Mouse (Mus musculus): ENCODE results near the gene Gpatch4. TPM values are rescaled to one million over a fixed set of nuclear protein-coding genes. Genes with fewer than 3 reads are reported as not detected.

The Gpatch4 gene
- polyA plus RNA-seq, 1 experiment: 34.8 TPM

DNA sequence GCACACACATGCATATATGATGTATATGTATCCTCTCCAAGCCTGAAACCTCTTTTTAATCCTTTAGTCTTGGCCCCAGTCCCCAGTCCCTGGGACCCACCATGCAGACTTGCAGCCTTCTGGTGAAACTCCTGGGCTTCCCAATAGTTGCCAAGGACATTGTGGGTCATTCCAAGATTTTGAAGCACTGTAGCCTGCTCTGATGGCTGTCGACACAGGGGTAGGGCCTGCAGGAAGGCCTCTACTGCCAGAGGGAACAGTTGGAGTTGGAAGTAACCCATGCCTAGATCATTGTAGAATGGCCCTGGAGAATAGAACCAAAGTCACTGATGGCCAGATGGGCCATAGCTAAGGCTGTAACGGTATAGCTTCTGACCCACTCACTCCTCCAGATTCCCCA is 31.4 kb downstream of the Gpatch4 start:
- TF ChIP-seq GATA1 (IDR thresholded peaks at IDR 0.05; ENCODE audit: low read length): no peak

- TF ChIP-seq GATA1 (IDR thresholded peaks at IDR 0.05; ENCODE audit: low read length): no peak
Measured at GRCm38 (mm10) chr3:88074766-88075165, 31.9 kb downstream of the Gpatch4 start.

GRCm38 (mm10) chr3:88077441-88077840 is 34.5 kb downstream of the Gpatch4 start:
- no peak for TF ChIP-seq GATA1 (IDR thresholded peaks at IDR 0.05; ENCODE audit: low read length)

GRCm38 (mm10) chr3:88078204-88078603 is 35.3 kb downstream of the Gpatch4 start, which contains the start of gene Ttc24:
TSS of gene Ttc24 (minus strand) at chr3:88078304.
- TF ChIP-seq GATA1 (IDR thresholded peaks at IDR 0.05; ENCODE audit: low read length): no peak

- no peak for TF ChIP-seq GATA1 (IDR thresholded peaks at IDR 0.05; ENCODE audit: low read length)
Measured at GRCm38 (mm10) chr3:88081345-88082223, 38.7 kb downstream of the Gpatch4 start, which contains the start of gene Iqgap3. TSS of gene Iqgap3 (plus strand) at chr3:88081971.

DNA sequence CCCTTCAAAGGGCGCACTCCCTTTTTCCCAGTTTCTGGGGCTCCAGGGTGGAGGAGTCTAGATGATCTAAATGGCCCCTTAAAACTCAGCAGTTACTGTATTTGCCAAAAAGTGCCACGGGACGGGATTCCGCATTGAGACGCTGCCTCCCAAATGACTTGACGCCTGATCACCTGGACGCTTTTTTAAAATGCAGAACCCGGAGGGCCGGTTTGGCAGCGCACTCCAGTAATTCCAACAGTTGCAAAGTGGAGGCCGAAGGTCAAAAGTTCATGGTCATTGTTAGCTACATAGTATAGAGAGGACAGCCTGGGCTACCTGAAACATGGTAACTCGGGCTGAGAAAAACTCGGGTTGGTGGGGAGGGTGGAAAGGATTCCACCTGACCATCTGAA is 39.3 kb downstream of the Gpatch4 start:
- TF ChIP-seq GATA1 (IDR thresholded peaks at IDR 0.05; ENCODE audit: low read length): no peak

DNA sequence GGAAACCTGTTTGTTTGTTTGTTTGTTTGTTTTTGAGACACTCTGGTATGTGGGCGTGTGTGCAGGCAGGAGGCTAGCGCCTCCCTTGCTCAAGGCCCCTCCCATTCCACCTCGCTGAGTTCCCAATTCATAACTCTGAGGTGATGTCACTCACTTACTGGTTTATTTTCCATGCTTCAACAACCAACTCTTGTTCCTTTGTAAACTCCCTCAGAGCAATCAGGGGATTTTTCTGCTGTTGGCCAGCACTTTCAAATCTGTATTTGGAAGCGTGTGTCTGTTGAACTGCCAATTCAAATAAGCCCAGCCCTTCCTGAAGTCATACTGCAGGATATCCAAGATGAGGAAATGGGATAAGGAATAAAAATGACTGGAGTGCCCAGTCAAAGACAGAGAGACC is 39.8 kb downstream of the Gpatch4 start:
- no peak for TF ChIP-seq GATA1 (IDR thresholded peaks at IDR 0.05; ENCODE audit: low read length)

GRCm38 (mm10) chr3:88084001-88084400 is 41.1 kb downstream of the Gpatch4 start:
- no peak for TF ChIP-seq GATA1 (IDR thresholded peaks at IDR 0.05; ENCODE audit: low read length)

DNA sequence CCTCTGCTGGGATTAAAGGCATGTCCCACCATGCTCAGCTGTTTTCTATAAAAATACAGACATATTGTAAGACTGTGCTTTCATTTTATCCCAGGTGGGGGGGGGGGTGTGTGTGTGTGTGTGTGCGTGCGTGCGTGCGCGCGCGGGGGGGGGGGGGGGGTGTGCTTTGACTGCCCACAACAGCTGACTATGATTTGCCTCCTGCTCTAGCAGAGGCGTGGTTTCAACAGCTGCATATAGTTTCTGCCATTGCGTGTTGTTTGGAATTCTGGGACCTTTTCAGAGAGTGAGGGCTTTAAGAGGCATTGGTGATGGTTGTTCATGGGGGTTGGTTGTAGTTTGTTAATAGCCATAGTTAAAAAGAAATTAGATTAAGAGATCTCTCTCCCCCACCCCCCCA is 42.6 kb downstream of the Gpatch4 start:
- no peak for TF ChIP-seq GATA1 (IDR thresholded peaks at IDR 0.05; ENCODE audit: low read length)

DNA sequence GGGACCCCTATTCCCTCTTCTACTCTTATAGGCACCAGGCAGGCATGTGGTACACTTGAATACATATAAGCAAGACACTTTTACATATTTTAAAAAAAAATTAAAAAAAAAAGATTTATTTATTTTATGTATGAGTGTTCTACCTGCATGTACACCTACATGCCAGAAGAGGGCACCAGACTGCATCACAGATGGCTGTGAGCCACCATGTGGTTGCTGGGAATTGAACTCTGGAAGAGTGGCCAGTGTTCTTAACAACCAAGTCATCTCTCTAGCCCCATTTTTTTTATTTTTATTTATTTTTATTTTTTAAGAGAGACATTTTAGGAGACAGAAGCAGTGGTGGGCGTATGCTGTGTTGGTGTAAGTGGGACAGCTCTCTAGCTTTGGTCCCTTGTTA is 44.8 kb downstream of the Gpatch4 start:
- TF ChIP-seq GATA1 (IDR thresholded peaks at IDR 0.05; ENCODE audit: low read length): no peak

DNA sequence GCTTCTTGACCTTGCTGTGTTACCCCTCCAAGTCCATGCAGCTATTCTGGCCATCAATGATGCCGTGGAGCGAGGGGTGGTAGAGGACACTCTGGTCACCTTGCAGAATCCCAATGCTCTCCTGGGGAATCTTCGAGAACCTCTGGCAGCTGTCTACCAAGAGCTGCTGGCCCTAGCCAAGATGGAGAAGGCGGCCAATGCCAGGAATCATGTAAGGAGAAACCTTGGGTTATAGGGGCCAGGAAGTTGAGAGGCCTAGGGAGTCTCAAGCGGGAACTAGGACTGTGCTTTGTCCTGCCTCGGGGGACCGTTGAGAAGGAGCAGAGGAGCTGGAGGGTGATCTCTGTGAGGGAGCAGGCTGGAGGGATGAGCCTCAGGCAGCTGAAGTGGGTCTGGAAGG is 47.2 kb downstream of the Gpatch4 start:
- TF ChIP-seq GATA1 (IDR thresholded peaks at IDR 0.05; ENCODE audit: low read length): no peak

GRCm38 (mm10) chr3:88090616-88091015 is 47.7 kb downstream of the Gpatch4 start:
- no peak for TF ChIP-seq GATA1 (IDR thresholded peaks at IDR 0.05; ENCODE audit: low read length)

- no peak for TF ChIP-seq GATA1 (IDR thresholded peaks at IDR 0.05; ENCODE audit: low read length)
Measured at GRCm38 (mm10) chr3:88094126-88094525, 51.2 kb downstream of the Gpatch4 start.

GRCm38 (mm10) chr3:88097666-88098065 is 54.8 kb downstream of the Gpatch4 start:
- TF ChIP-seq GATA1 (IDR thresholded peaks at IDR 0.05; ENCODE audit: low read length): no peak

DNA sequence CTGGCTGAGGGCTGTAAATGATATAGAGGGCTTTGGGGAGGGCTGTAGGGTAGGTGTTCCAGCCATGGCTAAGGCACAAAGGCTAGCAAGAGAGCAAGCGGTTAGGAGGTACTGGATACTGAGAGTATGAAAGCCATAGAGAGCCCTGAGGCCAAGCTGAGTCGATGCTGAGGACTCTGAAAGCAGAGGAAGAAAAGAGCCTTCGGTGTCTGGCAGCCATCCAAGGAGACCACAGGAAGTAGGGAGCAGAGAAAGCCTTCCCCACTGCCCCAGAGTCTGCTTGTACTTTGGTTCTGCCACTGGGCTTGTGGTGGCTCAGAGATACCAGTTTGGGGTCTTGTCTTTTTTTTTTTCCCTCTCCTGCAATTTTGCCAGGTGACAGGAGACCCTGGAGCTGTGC is 57.3 kb downstream of the Gpatch4 start:
- TF ChIP-seq GATA1 (IDR thresholded peaks at IDR 0.05; ENCODE audit: low read length): no peak

- no peak for TF ChIP-seq GATA1 (IDR thresholded peaks at IDR 0.05; ENCODE audit: low read length)
Measured at GRCm38 (mm10) chr3:88101736-88102135, 58.8 kb downstream of the Gpatch4 start.

DNA sequence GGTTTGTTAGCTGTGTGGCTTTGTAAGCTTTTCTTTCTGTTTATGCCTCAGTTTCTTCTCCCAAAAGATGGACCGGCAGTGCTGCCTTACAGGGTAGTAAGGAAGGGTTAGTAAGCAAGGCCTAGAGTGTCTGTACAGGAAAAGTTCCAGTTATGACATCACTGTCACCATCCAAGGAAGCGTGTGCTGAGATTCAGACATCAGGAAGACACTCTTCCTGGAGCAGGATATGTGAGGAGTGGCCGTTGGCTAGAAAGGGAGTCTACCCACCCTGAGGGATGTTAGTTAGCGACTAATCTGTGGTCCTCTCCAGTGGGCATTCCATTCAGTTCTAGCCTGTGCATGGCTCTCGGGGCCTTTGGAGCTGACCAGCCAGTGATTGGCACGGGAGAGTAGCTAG is 59.3 kb downstream of the Gpatch4 start:
- no peak for TF ChIP-seq GATA1 (IDR thresholded peaks at IDR 0.05; ENCODE audit: low read length)
